Mouse (Mus musculus) layer of hippocampus, adult 2 months (tissue): Measurements from ENCODE around the gene Irf7. TPM values are rescaled to one million over a fixed set of nuclear protein-coding genes. Genes with fewer than 3 reads are reported as not detected.
"Not testable (repeated sequence)": the region's sequence is repeated elsewhere in the genome, so short reads cannot be mapped to it uniquely, and the experiment has no call there.

Experiments used
- DNase-seq, 2 experiments: peaks; one replicate each; pipeline ENCODE4 v3.0.0; 2022; ENCODE audit warnings: low spot score in 2 of 2
- H3K27ac ChIP-seq: fragments of 200-600 bp; 2 replicates; pipeline ENCODE4 v1.8.1; 2022
- H3K4me3 ChIP-seq: fragments of 200-600 bp; 2 replicates; pipeline ENCODE4 v1.8.1; 2022; ENCODE audit warnings: mild to moderate bottlenecking
- CTCF ChIP-seq: fragments of 200-600 bp; conservative IDR thresholded peaks from 2 replicates; pipeline ENCODE4 v1.8.1; 2022; ENCODE audit warnings: antibody characterized with exemption, mild to moderate bottlenecking, moderate library complexity
- total RNA-seq, 2 experiments: library from RNA; stranded (reverse); gene quantifications; 2 replicates each; pipeline ENCODE4 v1.2.3; 2021

Irf7 gene
- total RNA-seq, 2 experiments from 2014 or later, result 0.56 to 1.3 TPM

DNA sequence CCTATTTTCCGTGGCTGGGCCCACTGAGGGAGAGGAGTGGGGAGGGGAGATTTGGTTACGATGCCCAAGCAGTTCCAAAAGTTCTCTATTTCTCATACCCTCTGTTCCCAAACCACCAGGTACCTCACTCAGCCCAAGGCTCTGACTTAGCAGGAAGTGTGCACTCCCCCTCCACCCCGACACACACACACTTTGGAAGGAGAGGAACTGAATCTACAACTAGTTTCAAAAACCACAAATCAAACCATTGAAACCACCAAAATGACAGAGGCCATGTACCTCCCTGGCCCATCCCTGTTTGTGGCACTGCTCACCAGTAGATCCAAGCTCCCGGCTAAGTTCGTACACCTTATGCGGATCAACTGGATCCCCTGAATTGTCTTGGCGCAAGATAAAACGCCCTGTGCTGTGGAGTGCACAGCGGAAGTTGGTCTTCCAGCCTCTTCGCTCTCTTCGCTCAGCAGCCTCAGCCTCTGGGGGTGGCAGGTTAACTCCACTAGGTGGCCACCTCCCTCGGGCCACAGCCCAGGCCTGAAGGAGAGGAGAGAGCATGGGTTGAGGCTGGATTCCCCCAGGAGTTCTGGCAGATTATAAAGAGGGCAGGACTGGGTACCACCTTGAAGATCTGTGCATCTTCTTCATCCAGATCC lies 1.4 kb downstream of the Irf7 start:
- no peak for DNase-seq
- Histone ChIP-seq H3K27ac (no peak overlapping the region), H3K4me3 (no peak overlapping the region)
- TF ChIP-seq CTCF, result peak; percentile 66

DNA sequence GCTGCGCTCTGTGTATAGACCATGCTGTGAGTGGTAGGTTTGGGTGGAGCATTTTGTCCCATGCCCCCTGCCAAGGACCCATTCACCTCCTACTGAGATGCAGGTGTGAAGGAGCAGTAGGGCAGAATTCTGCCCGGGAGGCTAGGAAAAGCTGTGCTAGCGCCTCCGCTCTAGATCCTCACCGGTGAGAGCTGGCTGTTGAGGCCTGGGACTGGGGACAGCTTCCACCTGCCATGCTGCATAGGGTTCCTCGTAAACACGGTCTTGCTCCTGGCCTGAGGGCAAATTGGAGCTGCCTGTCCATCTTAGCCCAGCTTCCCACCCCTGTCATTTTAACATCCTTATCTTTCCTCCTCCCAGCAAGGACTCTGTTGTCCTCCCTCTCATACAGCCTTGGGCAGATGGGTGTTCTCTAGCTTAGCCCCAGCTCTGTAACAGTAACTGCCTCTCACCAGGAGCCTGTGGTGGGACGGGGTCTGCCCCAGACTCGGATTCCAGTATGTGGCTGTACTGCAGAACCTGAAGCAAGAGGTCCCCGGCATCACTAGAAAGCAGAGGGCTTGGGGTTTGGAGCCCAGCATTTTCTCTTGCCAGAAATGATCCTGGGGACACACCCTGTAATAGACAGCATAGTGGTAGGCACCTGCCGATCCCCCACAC lies 2.1 kb downstream of the Irf7 start:
- no peak for DNase-seq
- no peak for TF ChIP-seq CTCF
- Histone ChIP-seq H3K4me3 (no peak overlapping the region), H3K27ac (no peak overlapping the region)

DNA sequence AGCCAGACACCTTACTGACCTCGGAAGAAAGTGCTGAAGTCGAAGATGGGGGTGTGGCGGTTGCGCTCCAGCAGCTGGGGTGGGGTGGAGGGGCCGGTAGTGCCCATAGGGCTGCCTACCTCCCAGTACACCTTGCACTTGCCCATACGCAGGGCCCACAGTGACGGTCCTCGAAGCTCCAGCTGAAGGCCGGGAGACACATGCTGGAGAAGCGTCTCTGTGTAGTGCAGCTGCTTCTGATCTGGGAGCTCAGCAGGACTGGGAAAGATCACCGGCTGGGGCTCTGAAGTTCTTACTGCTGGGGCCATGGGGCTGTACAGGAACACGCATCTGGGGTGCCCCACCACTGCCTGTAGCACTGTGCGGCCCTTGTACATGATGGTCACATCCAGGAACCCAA lies 2.6 kb downstream of the Irf7 start:
- no peak for DNase-seq
- H3K27ac ChIP-seq, result no peak overlapping the region
- no peak overlapping the region for H3K4me3 ChIP-seq
- no peak for TF ChIP-seq CTCF

DNA sequence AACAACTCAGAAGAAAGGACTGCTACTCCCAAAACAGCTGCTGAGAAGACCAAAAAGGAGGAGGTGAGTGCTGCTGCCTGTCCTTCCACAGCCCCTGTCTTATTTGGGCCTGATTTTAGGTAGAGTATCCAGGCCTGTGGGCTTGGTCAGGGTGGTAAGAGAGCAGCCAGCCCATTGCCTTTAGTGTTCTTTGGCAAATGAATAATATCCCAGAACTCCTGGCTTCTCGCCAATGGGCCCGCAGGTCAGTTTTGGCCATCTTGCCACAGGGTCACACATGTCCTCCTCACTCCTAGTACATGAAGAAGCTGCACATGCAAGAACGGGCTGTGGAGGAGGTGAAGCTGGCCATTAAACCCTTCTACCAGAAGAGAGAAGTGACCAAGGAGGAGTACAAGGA lies 4.8 kb downstream of the Irf7 start:
- H3K4me3 ChIP-seq, result no peak overlapping the region
- H3K27ac ChIP-seq, result no peak overlapping the region

DNA sequence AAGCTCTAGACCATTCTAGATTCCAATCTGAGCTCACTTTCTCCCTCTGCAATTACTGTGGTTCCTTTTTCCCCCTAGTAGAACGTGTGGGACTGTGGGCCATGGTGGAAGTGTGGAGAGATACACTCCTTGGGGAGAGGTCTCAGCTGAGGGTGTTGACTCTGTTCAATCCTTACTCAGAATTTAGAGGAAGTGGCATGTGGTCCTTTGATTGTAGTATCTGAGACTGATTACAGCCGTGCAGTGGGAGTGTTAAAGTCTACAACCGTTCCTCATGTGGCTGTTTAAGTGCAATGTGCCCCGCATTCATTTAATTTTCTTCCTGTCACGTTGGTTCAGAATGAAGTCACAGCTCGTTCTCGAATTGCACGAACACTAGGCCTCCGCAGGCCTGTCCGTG lies 10.1 kb downstream of the Irf7 start:
- no peak for TF ChIP-seq CTCF
- Histone ChIP-seq H3K4me3 (no peak overlapping the region), H3K27ac (no peak overlapping the region)
- DNase-seq, result no peak

More for the DNA sequence above, 4.8 kb downstream of the Irf7 start:
- DNase-seq, result no peak
- TF ChIP-seq CTCF, result no peak

DNA sequence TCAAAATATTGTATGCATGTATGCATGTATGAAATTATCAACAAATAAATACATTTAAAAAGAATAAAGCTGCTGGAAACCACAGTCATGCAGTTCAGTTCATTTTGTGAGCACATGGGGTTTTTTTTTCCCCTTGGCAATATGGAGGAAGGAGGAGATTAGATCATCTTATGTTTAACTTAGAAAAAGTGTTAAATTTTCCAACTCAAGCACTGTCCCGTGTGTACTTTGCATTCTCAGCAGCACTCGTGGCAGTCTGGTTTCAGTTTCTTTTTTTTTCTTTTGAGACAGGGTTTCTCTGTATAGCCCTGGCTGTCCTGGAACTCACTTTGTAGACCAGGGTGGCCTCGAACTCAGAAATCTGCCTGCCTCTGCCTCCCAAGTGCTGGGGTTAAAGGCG lies 15.8 kb downstream of the Irf7 start:
- not testable (repeated sequence) for H3K27ac ChIP-seq, DNase-seq, H3K4me3 ChIP-seq

DNA sequence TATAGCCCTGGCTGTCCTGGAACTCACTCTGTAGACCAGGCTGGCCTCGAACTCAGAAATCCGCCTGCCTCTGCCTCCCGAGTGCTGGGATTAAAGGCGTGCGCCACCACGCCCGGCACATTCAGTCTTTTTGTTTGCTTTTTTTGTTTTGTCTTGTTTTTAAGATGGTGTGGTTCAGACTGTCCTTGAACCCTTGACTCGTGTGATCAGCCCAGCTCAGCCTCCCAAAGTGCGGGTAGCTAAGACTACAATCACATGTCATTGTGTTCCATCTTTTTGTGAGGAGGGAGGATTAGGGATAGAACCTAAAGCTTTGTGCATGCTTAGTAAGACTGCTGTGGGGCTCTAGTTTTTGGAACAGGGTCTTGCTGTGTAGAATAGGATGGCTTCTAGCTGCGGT lies 34.7 kb downstream of the Irf7 start:
- Histone ChIP-seq H3K27ac (no peak overlapping the region), H3K4me3 (no peak overlapping the region)
- no peak for DNase-seq
- no peak for TF ChIP-seq CTCF

DNA sequence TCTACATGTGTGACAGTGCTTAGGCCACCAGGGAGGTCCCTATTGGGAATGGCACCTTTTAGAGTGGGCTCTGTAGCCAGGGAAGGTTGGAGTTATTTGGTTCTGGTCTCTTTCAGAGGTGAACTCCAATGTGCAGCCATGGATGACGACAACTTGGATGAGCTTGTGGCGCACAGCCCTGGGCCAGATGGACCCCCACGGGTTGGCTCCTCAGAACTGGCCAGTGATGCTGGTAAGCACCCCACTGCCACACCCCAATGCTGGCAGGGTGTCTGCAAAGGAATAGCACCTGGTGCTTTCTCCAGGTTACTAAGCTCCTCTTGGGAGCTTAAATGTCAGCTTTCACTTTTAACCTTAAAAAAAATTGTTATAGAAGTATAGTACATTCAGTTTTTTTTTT lies 35.2 kb downstream of the Irf7 start:
- H3K27ac ChIP-seq, result no peak overlapping the region

DNA sequence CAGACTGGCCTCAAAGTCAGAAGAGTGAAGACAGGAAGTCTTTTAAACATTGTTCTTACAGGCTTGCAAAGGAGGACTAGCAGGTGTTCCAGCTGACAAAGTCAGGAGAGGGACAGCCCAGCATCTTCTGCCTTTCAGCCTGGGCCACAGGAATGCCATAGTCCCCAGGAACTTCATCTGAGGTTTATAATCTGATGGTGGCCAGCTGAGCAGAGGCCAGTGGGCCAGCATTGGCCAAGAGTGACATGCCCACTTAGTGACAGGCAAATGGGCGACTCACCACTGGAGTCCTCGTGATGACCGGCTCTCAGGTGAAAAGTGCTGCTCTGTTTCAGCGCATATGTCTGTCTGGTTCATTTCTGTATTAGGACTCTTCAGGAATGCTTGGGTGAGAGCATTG lies 35.7 kb downstream of the Irf7 start:
- TF ChIP-seq CTCF, result no peak
- H3K27ac ChIP-seq, result no peak overlapping the region

More for the DNA sequence above, 35.2 kb downstream of the Irf7 start:
- no peak overlapping the region for H3K4me3 ChIP-seq
- no peak for DNase-seq
- no peak for TF ChIP-seq CTCF

DNA sequence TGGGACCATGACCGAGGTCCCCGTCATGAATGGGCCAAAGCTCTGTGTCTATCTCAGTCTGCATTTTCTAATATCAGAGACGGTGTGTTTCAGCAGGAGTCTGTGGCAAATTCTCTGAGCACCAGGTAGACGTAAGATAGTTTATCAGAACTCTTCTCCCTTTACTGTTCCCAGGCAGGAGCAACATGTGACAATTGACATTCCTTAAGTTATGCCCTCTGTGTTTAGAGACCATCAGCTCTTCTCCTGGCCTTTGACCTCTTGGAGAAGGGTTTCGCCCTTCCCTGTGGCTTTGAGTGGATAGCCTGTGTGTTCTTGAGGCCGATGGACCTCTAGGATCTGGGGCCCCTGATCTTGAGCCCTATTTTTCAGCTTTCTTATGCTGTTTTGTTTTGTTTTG lies 36.6 kb downstream of the Irf7 start:
- TF ChIP-seq CTCF, result no peak
- no peak for DNase-seq
- peak overlapping the region; percentile 99 for H3K4me3 ChIP-seq
- H3K27ac ChIP-seq, result no peak overlapping the region

More for the DNA sequence above, 35.7 kb downstream of the Irf7 start:
- no peak for DNase-seq
- no peak overlapping the region for H3K4me3 ChIP-seq

DNA sequence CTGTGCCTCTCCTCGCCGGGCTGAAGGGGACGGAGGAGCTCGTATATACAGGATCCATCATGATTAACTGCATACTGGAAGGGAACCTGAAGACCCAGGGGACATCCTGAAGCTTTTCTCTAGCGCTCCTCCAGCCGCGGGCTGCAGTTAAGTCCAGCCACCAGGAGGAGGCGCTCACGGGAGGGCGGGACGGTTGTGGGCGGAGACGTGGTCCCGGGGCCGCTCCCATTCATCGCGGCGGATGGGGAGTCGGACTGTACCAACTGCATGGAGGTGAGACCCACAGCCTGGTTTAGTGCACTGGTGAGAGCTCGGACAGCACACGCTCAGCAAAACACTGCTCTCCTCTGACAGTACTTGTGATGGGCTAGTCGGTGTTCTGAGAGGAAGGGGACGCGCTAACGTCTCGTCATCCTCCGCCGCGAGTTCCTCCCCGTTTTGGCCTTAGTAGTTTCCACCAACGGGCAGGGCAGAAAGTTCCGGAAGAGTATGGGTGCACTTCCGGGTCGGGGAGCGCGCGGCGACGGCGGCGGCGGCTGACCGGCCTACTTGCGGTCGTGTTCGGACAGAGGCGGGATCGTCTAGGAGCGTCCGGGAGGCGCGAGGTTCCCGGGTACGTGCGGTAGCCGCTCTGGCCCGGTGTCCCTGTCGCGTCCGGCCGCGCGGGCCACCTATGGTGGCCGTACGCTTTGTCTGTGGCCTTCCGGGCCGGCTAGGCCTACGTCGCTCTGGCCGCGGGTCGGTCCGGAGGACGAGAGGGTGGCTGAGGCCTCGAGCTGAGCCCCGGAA lies 37.8 kb downstream of the Irf7 start, which contains the start of gene Phrf1:
Gene Phrf1, plus strand, starts transcription at position 506 of the 789 bp plus-strand sequence.
- Histone ChIP-seq H3K4me3 (peak within 1 kb of the TSS; percentile 99), H3K27ac (peak within 1 kb of the TSS; percentile 100)
- peak; percentile 100 for TF ChIP-seq CTCF
- DNase-seq, result peak; percentile 83 to 95

DNA sequence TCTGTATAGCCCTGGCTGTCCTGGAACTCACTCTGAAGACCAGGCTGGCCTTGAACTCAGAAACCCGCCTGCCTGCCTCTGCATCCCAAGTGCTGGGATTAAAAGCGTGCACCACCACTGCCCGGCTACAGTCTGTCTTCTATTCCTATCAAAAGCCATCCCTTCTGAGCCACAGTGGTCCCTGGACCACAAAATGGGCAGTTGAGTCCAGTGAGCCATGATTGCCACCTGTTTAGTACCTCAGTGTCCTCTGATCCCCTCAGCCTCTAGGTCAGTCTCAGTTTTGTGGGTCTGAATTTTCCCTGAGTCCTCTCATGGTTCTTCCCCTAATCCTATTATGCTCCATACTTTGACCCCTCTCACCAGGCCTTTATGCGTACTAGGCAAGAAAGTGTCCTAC lies 38.5 kb downstream of the Irf7 start:
- no peak for DNase-seq
- Histone ChIP-seq H3K27ac (peak overlapping the region; percentile 100), H3K4me3 (peak overlapping the region; percentile 99; the same call in 1 of the 2 replicates)
- no peak for TF ChIP-seq CTCF

DNA sequence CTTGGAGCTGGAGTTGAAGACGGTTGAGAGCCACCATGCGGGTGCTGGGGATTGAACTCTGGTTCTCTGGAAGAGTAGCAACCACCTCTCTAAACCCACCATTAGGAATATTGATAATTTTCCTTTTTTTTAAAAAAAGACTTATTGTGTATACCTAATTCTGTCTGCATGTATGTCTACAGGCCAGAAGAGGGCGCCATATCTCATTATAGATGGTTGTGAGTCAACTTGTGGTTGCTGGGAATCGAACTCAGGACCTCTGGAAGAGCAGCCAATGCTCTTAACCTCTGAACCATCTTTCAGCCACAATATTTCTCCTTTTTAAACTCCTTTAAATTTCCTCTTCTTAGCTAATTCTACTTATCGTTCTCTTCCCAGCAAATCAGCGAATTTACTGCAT lies 39.7 kb downstream of the Irf7 start:
- DNase-seq, result no peak
- no peak overlapping the region for H3K27ac ChIP-seq
- H3K4me3 ChIP-seq, result no peak overlapping the region
- peak; percentile 58 for TF ChIP-seq CTCF
